Mouse (Mus musculus) forebrain, embryonic 10.5 days (tissue): Measurements from ENCODE around the gene Srgap2. TPM values are rescaled to one million over a fixed set of nuclear protein-coding genes. Genes with fewer than 3 reads are reported as not detected.
A peak's percentile ranks its signal among the peaks of the same experiment; 100 is the strongest.

ENCODE experiments used
- DNase-seq: peaks from one replicate; pipeline ENCODE4 v3.0.0-alpha.2; 2017; ENCODE audit warnings: low spot score; ENCODE audit errors: extremely low spot score
- H3K27ac ChIP-seq: fragments of 300-500 bp; sonication (generic); 2 replicates; pipeline ENCODE4 v1.5.1; 2016; ENCODE audit warnings: mild to moderate bottlenecking
- H3K27me3 ChIP-seq: fragments of 300-500 bp; sonication (generic); 2 replicates; pipeline ENCODE4 v1.6.1; 2016; ENCODE audit warnings: mild to moderate bottlenecking; ENCODE audit not compliant: poor library complexity, severe bottlenecking
- H3K36me3 ChIP-seq: fragments of 300-500 bp; sonication (generic); replicated peaks from 2 replicates; pipeline ENCODE4 v1.6.1; 2016; ENCODE audit warnings: mild to moderate bottlenecking, moderate library complexity
- H3K4me1 ChIP-seq: fragments of 300-500 bp; sonication (generic); 2 replicates; pipeline ENCODE4 v1.6.1; 2016
- H3K4me3 ChIP-seq: fragments of 300-500 bp; sonication (generic); 2 replicates; pipeline ENCODE4 v1.5.1; 2016; ENCODE audit warnings: mild to moderate bottlenecking, moderate library complexity
- H3K9me3 ChIP-seq: fragments of 300-500 bp; sonication (generic); 2 replicates; pipeline ENCODE4 v1.6.1; 2016; ENCODE audit warnings: mild to moderate bottlenecking, moderate library complexity
- WGBS: fragments of 180-500 bp; shearing (Covaris S2); methylation state at CpG from one replicate; pipeline ENCODE4 v1.1.7; 2016; 5-methylcytosine and 5-hydroxymethylcytosine counted together
- polyA plus RNA-seq: library from polyadenylated mRNA; unstranded; fragments of >200 nt; fragmentation: Nextera tagmentation; extraction: Ambion mirVana; gene quantifications from 2 replicates; pipeline ENCODE4 v1.2.1, GENCODE M21; 2016

The Srgap2 gene
- polyA plus RNA-seq, 1 experiment from 2014 or later: 19.1 TPM

GRCm38 (mm10) chr1:131279456-131279776 is 247.7 kb downstream of the Srgap2 start, which contains the start of gene Ikbke:
Gene Ikbke (minus strand): TSS chr1:131279606.
- DNase-seq: no peak
- 48% methylated on average over 4 of the region's 4 CpGs for WGBS
- Histone ChIP-seq H3K27ac (peak within 1 kb of the TSS; percentile 56; the same call in 1 of the 2 replicates), H3K27me3 (no peaks in the 10 kb centered on the region), H3K9me3 (no peaks in the 10 kb centered on the region), H3K36me3 (no peaks in the 10 kb centered on the region), H3K4me1 (peaks cover 29% of the 10 kb centered on the region), H3K4me3 (peak within 1 kb of the TSS; percentile 14; the same call in 1 of the 2 replicates)

- no peak for DNase-seq
- Histone ChIP-seq H3K4me1 (peaks cover 29% of the 10 kb centered on the region), H3K27me3 (no peaks in the 10 kb centered on the region), H3K9me3 (no peaks in the 10 kb centered on the region), H3K36me3 (no peaks in the 10 kb centered on the region), H3K27ac (peak overlapping the region; percentile 56; the same call in 1 of the 2 replicates), H3K4me3 (peak overlapping the region; percentile 14; the same call in 1 of the 2 replicates)
- 56% methylated on average over 8 of the region's 8 CpGs for WGBS
Measured at GRCm38 (mm10) chr1:131278606-131279455, 248.3 kb downstream of the Srgap2 start.

DNA sequence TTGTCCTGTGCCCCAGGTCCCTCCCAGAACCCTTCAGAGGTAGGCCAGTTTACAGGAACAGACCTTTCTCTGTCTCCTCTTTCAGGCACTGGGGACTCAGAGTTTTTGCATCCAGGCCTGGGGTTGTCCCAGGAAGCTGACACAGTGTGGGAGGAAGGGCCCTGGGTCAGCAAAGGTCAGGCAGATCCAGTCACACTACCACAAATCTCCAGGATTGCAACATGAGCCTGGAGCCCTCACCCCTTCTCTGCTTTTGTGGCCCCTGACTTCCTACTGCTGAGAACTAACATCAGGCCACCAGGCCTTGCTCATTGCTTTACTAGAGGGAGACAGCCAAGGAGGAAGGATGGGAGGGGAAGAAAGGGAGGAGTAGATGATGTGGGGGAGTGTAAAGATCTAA is 250.3 kb downstream of the Srgap2 start:
- Histone ChIP-seq H3K27ac (no peak overlapping the region), H3K27me3 (peaks cover 4% of the 10 kb centered on the region; the same call in 1 of the 2 replicates), H3K36me3 (no peaks in the 10 kb centered on the region), H3K9me3 (no peaks in the 10 kb centered on the region), H3K4me3 (no peak overlapping the region), H3K4me1 (peaks cover 29% of the 10 kb centered on the region)
- DNase-seq: no peak

DNA sequence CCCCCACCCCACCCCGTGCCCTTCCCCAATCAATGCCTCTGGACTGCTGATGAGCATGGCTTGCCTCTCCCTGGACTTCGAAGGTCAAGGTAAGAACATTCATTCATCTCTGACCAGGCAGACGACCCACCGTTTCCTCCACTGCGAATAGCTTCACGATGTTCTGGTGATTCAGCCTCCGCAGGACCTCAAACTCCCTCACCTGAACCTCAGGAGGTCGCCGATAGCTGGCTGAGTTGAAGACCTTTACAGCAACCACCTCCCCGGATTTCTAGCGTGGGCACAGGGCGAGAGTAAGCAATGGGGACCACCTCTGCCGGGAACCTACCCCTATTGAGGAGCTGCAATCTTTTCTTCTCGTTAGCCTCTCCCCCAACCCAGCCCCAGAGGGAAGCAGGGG is 251.6 kb downstream of the Srgap2 start:
- Histone ChIP-seq H3K27ac (no peak overlapping the region), H3K4me3 (no peak overlapping the region), H3K4me1 (peaks cover 29% of the 10 kb centered on the region), H3K27me3 (peaks cover 4% of the 10 kb centered on the region; the same call in 1 of the 2 replicates), H3K36me3 (no peaks in the 10 kb centered on the region), H3K9me3 (no peaks in the 10 kb centered on the region)
- WGBS: 80% methylated on average over 14 of the region's 14 CpGs
- DNase-seq: no peak

- peaks cover 32% of the 10 kb centered on the region for H3K4me1 ChIP-seq
- no peaks in the 10 kb centered on the region for H3K36me3 ChIP-seq
- no peak for DNase-seq
- H3K4me3 ChIP-seq: no peak overlapping the region
- H3K27me3 ChIP-seq: peaks cover 5% of the 10 kb centered on the region
- no peaks in the 10 kb centered on the region for H3K9me3 ChIP-seq
- 52% methylated on average over 22 of the region's 22 CpGs for WGBS
- H3K27ac ChIP-seq: no peak overlapping the region
Measured at GRCm38 (mm10) chr1:131274725-131275539, 252.2 kb downstream of the Srgap2 start.

DNA sequence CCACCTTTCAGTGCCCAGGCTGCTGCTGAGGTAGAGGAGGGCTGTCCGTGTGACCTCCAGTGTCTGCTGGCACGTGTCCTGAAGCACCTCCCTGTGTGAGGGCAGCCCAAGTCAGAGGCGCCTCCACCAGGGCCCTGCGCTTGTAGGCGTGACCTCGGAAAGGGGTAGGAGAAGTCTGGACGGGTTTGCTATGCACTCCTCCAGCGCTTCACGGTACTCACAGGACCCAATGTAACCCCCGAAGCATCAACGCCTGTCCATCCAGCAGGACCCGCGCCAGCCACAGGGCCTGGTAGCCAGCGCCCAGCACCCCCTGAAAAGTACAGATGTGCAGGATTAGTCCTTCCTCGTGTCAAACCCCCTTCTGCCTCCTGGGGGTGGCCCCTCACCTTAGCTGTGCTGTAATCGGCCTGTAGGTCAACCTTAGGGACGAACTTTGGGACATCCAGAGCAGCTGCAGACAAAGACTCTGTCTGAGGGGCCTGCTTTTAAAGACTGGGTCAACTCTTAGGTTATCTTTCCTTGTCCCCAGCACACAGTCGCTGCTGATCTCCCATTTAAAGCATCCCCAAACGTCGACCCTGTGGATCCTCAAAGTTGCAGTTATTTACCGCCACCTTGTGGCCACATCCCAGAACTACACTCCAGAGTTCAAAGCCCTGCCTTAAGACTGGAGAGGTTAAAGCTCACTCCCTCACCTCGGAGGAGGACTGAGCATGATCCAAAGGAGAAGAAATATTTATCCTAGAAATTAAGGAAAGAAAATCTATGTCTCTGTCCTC is 257.2 kb downstream of the Srgap2 start:
- Histone ChIP-seq H3K36me3 (no peaks in the 10 kb centered on the region), H3K9me3 (no peaks in the 10 kb centered on the region), H3K27me3 (peaks cover 13% of the 10 kb centered on the region), H3K27ac (0 out of 2 replicates have a peak overlapping the region, but pooled peaks have one; percentile 20), H3K4me1 (peaks cover 11% of the 10 kb centered on the region), H3K4me3 (peak overlapping the region; percentile 20; the same call in 1 of the 2 replicates)
- 32% methylated on average over 22 of the region's 22 CpGs for WGBS
- DNase-seq: peak; percentile 76

GRCm38 (mm10) chr1:131268776-131269175 is 258.4 kb downstream of the Srgap2 start:
- H3K4me1 ChIP-seq: peaks cover 6% of the 10 kb centered on the region
- no peak for DNase-seq
- no peaks in the 10 kb centered on the region for H3K9me3 ChIP-seq
- no peak overlapping the region for H3K4me3 ChIP-seq
- H3K27me3 ChIP-seq: peaks cover 13% of the 10 kb centered on the region
- no peak overlapping the region for H3K27ac ChIP-seq
- 87% methylated on average over 10 of the region's 10 CpGs for WGBS
- no peaks in the 10 kb centered on the region for H3K36me3 ChIP-seq

GRCm38 (mm10) chr1:131263905-131264304 is 263.2 kb downstream of the Srgap2 start:
- H3K27me3 ChIP-seq: peaks cover 24% of the 10 kb centered on the region
- 75% methylated on average over 12 of the region's 12 CpGs for WGBS
- peaks cover 8% of the 10 kb centered on the region for H3K4me1 ChIP-seq
- H3K36me3 ChIP-seq: no peaks in the 10 kb centered on the region
- DNase-seq: no peak
- no peak overlapping the region for H3K4me3 ChIP-seq
- H3K27ac ChIP-seq: no peak overlapping the region
- no peaks in the 10 kb centered on the region for H3K9me3 ChIP-seq

- Histone ChIP-seq H3K36me3 (no peaks in the 10 kb centered on the region), H3K4me1 (peaks cover 8% of the 10 kb centered on the region), H3K27ac (no peak overlapping the region), H3K9me3 (no peaks in the 10 kb centered on the region), H3K4me3 (no peak overlapping the region), H3K27me3 (peaks cover 30% of the 10 kb centered on the region)
- 36% methylated on average over 10 of the region's 10 CpGs for WGBS
- peak; percentile 76 for DNase-seq
Measured at GRCm38 (mm10) chr1:131260309-131260656, 266.9 kb downstream of the Srgap2 start.

DNA sequence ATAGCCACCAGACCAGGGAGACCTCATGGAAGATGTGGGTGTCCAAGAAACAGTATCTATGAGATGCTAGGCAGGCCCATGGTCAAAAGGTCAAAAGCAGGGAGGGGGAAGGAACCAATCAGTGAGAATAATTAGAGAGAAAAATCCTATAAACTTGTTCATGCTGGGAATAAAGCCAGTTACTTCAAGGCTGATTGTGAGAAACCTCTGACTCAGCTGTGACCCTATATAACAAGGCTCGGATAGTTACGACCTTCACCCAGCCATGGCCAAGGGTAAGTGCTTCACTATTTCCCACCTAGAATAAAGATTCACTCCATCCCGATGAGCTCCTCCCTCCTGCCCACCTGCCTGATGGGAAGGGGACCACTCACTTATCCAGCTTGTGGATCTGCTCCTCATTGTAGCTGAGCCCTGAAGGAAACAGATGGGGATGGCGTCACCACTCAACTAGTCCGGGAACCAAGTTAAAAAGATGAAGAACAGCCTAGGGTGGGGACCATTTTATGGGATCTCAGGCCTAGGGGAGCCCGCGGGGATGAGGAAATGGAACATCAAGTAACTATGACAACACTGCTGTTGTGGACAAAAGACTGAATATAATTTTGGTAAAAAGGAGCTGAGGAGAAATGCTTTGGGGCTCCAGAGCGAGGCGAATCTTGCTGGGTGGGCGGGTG is 267.4 kb downstream of the Srgap2 start:
- Histone ChIP-seq H3K36me3 (no peaks in the 10 kb centered on the region), H3K27ac (no peak overlapping the region), H3K9me3 (no peaks in the 10 kb centered on the region), H3K27me3 (peaks cover 30% of the 10 kb centered on the region), H3K4me1 (peaks cover 8% of the 10 kb centered on the region), H3K4me3 (no peak overlapping the region)
- no peak for DNase-seq
- WGBS: 78% methylated on average over 10 of the region's 10 CpGs

GRCm38 (mm10) chr1:131257288-131257687 is 269.9 kb downstream of the Srgap2 start:
- no peaks in the 10 kb centered on the region for H3K9me3 ChIP-seq
- H3K27ac ChIP-seq: no peak overlapping the region
- no peak overlapping the region for H3K4me3 ChIP-seq
- no peak for DNase-seq
- WGBS: 84% methylated on average over 6 of the region's 6 CpGs
- peaks cover 30% of the 10 kb centered on the region for H3K27me3 ChIP-seq
- peaks cover 8% of the 10 kb centered on the region for H3K4me1 ChIP-seq
- no peaks in the 10 kb centered on the region for H3K36me3 ChIP-seq
